Mouse (Mus musculus) kidney, adult 2 months (tissue): ENCODE measurements around the gene Pnpla8.

Experiments used
- CTCF ChIP-seq: fragments of 200-500 bp; conservative IDR thresholded peaks from 2 replicates; pipeline ENCODE4 v1.5.1; 2011; ENCODE audit warnings: low read depth, mild to moderate bottlenecking, control low read depth, low read length, moderate library complexity, mixed read lengths; ENCODE audit not compliant: insufficient read depth, insufficient read length
- POLR2A ChIP-seq: fragments of 200-500 bp; IDR thresholded peaks from one replicate; pipeline ENCODE4 v1.6.1; 2011; ENCODE audit warnings: low read depth, low read length, control low read depth

DNA sequence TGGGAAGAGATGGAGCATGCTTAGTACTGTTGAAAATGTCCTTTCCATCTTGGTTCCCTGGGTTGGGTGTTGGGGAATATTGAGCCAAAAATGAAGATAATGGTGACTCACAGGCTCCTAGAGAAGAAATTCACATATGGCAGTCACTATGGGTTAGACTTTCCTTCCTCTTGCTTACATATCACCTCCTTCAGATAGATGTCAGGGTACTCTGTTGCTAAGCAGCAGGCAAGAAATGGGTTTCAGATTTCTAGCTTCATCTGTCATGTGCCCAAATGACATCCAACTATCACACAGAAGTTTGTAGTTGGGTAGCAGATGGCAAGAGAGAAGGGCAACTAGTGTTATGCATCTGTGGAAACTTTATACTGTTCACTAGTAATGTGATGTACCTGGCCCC is 103.9 kb downstream of the Pnpla8 start:
- TF ChIP-seq POLR2A (no peak), CTCF (no peak)
